Mouse (Mus musculus): ENCODE measurements around the gene Fam69b. TPM values are rescaled to one million over a fixed set of nuclear protein-coding genes. Genes with fewer than 3 reads are reported as not detected.
A peak's percentile ranks its signal among the peaks of the same experiment; 100 is the strongest.

The Fam69b gene
- 0.48 and 0.56 TPM in 2 replicates for polyA plus RNA-seq (2015; fragmentation: Nextera tagmentation; extraction: Ambion mirVana)

DNA sequence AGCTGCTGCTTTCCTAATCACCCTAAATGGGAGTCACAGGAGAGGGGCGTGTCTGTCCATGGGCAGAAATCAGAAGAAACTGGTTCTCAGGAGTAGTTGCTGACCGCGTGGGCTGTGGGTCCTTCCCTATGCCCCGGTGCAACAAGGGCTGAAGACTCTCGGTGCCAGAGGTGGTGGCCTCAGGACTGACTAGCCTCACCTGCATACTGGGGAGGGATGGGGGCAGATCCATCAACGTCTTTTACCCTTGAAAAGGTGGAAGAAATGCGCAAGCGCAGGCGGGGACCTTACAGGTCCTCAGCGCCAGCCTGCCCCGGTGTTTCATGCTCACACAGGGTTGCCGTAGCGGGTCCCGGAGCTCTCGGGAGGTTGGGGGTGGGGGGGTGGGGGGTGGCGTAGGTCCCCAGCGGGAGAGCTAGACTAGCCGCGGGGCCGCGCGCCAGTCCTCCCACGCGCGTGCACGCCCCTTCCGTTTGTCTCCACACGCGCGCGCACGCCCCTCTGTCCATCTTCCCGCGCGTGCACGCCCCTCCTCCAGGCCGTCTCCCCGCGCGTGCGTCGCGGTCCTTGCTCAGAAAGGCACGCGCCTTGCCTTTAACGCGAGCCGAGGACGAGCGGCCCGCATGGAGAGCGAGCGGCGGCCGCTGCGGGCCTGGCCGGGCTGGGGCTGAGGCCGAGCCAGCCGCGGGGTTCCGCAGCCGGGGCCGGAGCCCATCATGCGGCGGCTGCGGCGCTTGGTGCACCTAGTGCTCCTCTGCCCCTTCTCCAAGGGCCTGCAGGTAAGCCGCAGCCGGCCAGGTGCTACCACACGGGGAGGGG, at the start of gene Fam69b:
Fam69b (plus strand) TSS at position 537 of the 819 bp plus-strand sequence.
- no peaks in the 10 kb centered on the region for H3K9me3 ChIP-seq (ENCODE audit: low read length)
- peaks cover 6% of the 10 kb centered on the region; the same call in 1 of the 2 replicates for H3K27me3 ChIP-seq (ENCODE audit: insufficient read depth, low read length)
- H3K4me3 ChIP-seq (ENCODE audit: low read depth, low read length), result peak within 1 kb of the TSS; percentile 56
- 3% methylated on average over 70 of the region's 70 CpGs for WGBS (ENCODE audit: insufficient replicate concordance)
- no peaks in the 10 kb centered on the region for H3K36me3 ChIP-seq (replicated peaks; ENCODE audit: insufficient read depth, low read length)
- ATAC-seq, result peak; percentile 47
- peak; percentile 62 for DNase-seq
- peak within 1 kb of the TSS; percentile 57 for H3K9ac ChIP-seq (replicated peaks)
- H3K27ac ChIP-seq (ENCODE audit: low read depth), result no peak within 1 kb of the TSS
- no peak for TF ChIP-seq CTCF (IDR thresholded peaks at IDR 0.05; ENCODE audit: low read depth)
- no peak for TF ChIP-seq EP300 (IDR thresholded peaks at IDR 0.05; ENCODE audit: low read depth)
- H3K4me2 ChIP-seq (ENCODE audit: low read depth, low read length), result peak within 1 kb of the TSS; percentile 92
- H3K4me1 ChIP-seq (ENCODE audit: insufficient read depth), result peaks cover 9% of the 10 kb centered on the region

DNA sequence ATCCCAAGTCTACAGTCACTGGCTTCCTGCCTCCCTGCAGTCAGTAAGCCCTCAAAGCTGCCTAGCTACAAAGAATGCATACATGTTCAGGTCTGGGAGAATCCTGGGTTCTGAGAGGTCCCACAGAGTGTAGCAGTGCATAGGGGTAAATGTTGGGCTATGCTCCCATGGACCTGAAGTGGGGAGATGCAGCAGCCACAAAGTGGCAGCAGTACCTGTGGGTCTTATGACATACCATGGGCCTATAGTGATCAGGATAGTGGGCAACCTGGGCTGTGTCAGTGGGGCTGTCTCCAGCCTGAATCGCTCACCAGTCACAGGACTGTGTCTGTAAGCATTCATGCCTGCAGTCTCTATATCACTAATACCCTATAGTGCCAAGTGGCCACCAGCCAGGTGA, 48.5 kb upstream of the Fam69b start, which contains the start of gene Egfl7:
Egfl7 (plus strand) TSS at position 301 of the 400 bp plus-strand sequence.
- Histone ChIP-seq H3K27ac (ENCODE audit: low read depth) (peak within 1 kb of the TSS; percentile 72), H3K4me1 (ENCODE audit: insufficient read depth) (peaks cover 16% of the 10 kb centered on the region), H3K4me3 (ENCODE audit: low read depth, low read length) (no peak within 1 kb of the TSS), H3K4me2 (ENCODE audit: low read depth, low read length) (no peak within 1 kb of the TSS), H3K9me3 (ENCODE audit: low read length) (no peaks in the 10 kb centered on the region), H3K9ac (replicated peaks) (no peak within 1 kb of the TSS; the same call in 1 of the 2 replicates), H3K36me3 (replicated peaks; ENCODE audit: insufficient read depth, low read length) (no peaks in the 10 kb centered on the region), H3K27me3 (ENCODE audit: insufficient read depth, low read length) (no peaks in the 10 kb centered on the region)
- TF ChIP-seq EP300 (IDR thresholded peaks at IDR 0.05; ENCODE audit: low read depth) (no peak), CTCF (IDR thresholded peaks at IDR 0.05; ENCODE audit: low read depth) (no peak)
- DNase-seq (no peak), ATAC-seq (no peak)
- WGBS (ENCODE audit: insufficient replicate concordance), result 83% methylated on average over 1 of the region's 1 CpGs

DNA sequence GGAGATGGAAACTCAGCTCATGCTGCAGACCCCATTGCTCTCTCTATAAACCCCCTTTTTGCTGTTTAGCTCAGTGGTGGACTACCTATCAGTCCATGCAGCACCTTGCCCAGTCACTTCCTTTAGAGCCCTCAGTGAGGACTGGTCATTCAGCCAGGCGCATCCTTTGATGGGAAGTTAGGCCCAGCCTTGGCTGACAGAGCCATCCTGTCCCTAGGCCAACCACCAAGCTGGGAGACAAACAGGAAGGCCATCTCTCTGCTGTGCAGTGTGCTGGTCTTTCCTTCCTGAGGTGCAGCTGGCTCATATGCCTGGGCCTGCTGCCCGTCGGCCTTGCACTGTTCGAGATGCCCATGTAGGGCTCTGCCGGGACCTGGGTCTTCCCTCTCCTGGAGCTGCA, 47.5 kb upstream of the Fam69b start:
- no peak for ATAC-seq

DNA sequence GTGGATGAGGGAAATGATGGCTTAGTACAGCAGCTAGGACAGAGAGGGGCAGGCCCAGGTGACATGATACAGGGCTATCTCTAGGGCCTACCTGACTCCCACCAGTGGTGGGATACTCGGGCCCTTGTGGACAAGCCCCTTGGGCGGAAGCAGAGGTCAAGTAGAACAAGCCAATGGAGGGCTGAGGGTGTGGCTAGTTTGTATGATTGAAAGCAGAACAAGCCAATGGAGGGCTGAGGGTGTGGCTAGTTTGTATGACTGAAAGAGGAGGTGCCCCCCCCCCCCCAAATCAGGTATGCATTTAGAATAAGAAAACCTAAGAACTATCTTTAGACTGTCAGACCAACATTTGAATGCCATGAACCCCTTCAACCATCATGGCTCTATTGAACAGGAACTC, 46.1 kb upstream of the Fam69b start:
- Histone ChIP-seq H3K27ac (ENCODE audit: low read depth) (peak overlapping the region; percentile 71), H3K36me3 (replicated peaks; ENCODE audit: insufficient read depth, low read length) (no peaks in the 10 kb centered on the region), H3K27me3 (ENCODE audit: insufficient read depth, low read length) (0 out of 2 replicates have a peak, but pooled peaks cover 2% of the 10 kb centered on the region), H3K4me1 (ENCODE audit: insufficient read depth) (peaks cover 19% of the 10 kb centered on the region), H3K4me2 (ENCODE audit: low read depth, low read length) (0 out of 2 replicates have a peak overlapping the region, but pooled peaks have one; percentile 16), H3K4me3 (ENCODE audit: low read depth, low read length) (no peak overlapping the region), H3K9me3 (ENCODE audit: low read length) (no peaks in the 10 kb centered on the region), H3K9ac (replicated peaks) (no peak overlapping the region)
- TF ChIP-seq EP300 (IDR thresholded peaks at IDR 0.05; ENCODE audit: low read depth), result no peak
- 43% methylated on average over 2 of the region's 2 CpGs for WGBS (ENCODE audit: insufficient replicate concordance)
- DNase-seq (no peak), ATAC-seq (no peak)

More for the DNA sequence above, 47.5 kb upstream of the Fam69b start:
- no peak for DNase-seq
- H3K4me2 ChIP-seq (ENCODE audit: low read depth, low read length), result no peak overlapping the region
- no peak overlapping the region for H3K4me3 ChIP-seq (ENCODE audit: low read depth, low read length)
- H3K4me1 ChIP-seq (ENCODE audit: insufficient read depth), result peaks cover 12% of the 10 kb centered on the region
- H3K9me3 ChIP-seq (ENCODE audit: low read length), result no peaks in the 10 kb centered on the region
- H3K27ac ChIP-seq (ENCODE audit: low read depth), result peak overlapping the region; percentile 63
- no peaks in the 10 kb centered on the region for H3K36me3 ChIP-seq (replicated peaks; ENCODE audit: insufficient read depth, low read length)
- H3K27me3 ChIP-seq (ENCODE audit: insufficient read depth, low read length), result 0 out of 2 replicates have a peak, but pooled peaks cover 2% of the 10 kb centered on the region
- 63% methylated on average over 4 of the region's 5 CpGs for WGBS (ENCODE audit: insufficient replicate concordance)
- TF ChIP-seq CTCF (IDR thresholded peaks at IDR 0.05; ENCODE audit: low read depth) (no peak), EP300 (IDR thresholded peaks at IDR 0.05; ENCODE audit: low read depth) (no peak)
- H3K9ac ChIP-seq (replicated peaks), result no peak overlapping the region; the same call in 1 of the 2 replicates

DNA sequence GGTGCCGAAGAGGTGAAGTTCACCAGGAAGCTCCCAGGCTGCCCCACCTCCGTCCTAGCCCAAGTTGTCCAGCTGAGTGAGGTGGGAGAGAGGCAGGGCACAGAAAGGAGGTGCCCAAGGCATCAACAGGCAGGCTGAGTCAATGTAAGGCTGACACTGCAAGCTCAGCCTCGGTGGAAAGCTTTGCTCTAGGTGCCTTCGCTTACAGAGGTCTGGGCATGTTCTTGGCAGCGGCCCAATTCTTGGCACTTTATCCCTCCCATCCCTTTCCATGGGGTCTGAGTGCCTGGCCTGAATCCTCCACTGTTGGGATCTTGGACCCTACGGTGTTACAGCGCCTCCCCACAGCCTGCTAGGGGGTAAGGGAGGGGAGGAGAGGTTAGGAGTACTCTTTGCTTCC, 45.5 kb upstream of the Fam69b start:
- Histone ChIP-seq H3K4me1 (ENCODE audit: insufficient read depth) (peaks cover 18% of the 10 kb centered on the region), H3K4me3 (ENCODE audit: low read depth, low read length) (no peak overlapping the region), H3K4me2 (ENCODE audit: low read depth, low read length) (0 out of 2 replicates have a peak overlapping the region, but pooled peaks have one; percentile 9), H3K27ac (ENCODE audit: low read depth) (peak overlapping the region; percentile 71; the same call in 1 of the 2 replicates), H3K9ac (replicated peaks) (no peak overlapping the region), H3K27me3 (ENCODE audit: insufficient read depth, low read length) (0 out of 2 replicates have a peak, but pooled peaks cover 2% of the 10 kb centered on the region), H3K36me3 (replicated peaks; ENCODE audit: insufficient read depth, low read length) (no peaks in the 10 kb centered on the region), H3K9me3 (ENCODE audit: low read length) (no peaks in the 10 kb centered on the region)
- TF ChIP-seq CTCF (IDR thresholded peaks at IDR 0.05; ENCODE audit: low read depth), result no peak
- TF ChIP-seq EP300 (IDR thresholded peaks at IDR 0.05; ENCODE audit: low read depth), result no peak
- 51% methylated on average over 7 of the region's 7 CpGs for WGBS (ENCODE audit: insufficient replicate concordance)
- ATAC-seq (no peak), DNase-seq (no peak)

DNA sequence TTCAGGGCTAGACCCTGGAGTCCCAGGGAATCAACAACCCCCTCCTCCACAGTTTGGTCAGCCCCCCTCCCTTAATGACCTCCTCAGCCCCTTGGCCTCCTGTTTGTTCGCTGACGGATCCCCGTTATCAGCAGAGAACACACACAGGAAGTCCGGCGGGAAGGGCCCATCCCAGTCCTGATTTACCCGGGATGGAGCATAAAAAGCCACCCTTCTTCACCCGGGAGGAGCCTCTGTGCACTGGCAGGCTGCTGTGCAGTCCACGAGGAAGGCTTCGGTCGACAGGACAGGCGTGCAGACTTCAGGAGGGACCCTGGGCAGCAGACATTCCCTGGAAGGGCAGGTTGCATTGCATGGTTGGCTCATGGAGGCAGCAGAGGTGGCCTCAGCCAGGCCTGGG, 44.6 kb upstream of the Fam69b start:
- H3K9me3 ChIP-seq (ENCODE audit: low read length), result no peaks in the 10 kb centered on the region
- H3K4me3 ChIP-seq (ENCODE audit: low read depth, low read length), result peak overlapping the region; percentile 36
- TF ChIP-seq CTCF (IDR thresholded peaks at IDR 0.05; ENCODE audit: low read depth), result no peak
- TF ChIP-seq EP300 (IDR thresholded peaks at IDR 0.05; ENCODE audit: low read depth), result no peak
- DNase-seq (no peak), ATAC-seq (peak; percentile 7; the same call in 1 of the 2 replicates)
- WGBS (ENCODE audit: insufficient replicate concordance), result 12% methylated on average over 11 of the region's 11 CpGs
- H3K9ac ChIP-seq (replicated peaks), result peak overlapping the region; percentile 66
- H3K27ac ChIP-seq (ENCODE audit: low read depth), result peak overlapping the region; percentile 71
- 0 out of 2 replicates have a peak, but pooled peaks cover 2% of the 10 kb centered on the region for H3K27me3 ChIP-seq (ENCODE audit: insufficient read depth, low read length)
- H3K4me1 ChIP-seq (ENCODE audit: insufficient read depth), result peaks cover 12% of the 10 kb centered on the region
- H3K36me3 ChIP-seq (replicated peaks; ENCODE audit: insufficient read depth, low read length), result no peaks in the 10 kb centered on the region
- peak overlapping the region; percentile 22; the same call in 1 of the 2 replicates for H3K4me2 ChIP-seq (ENCODE audit: low read depth, low read length)

All from liver, postnatal 0 days (tissue).